Mouse (Mus musculus) embryonic facial prominence, embryonic 12.5 days (tissue): Measurements from ENCODE around the gene Dgcr2. TPM values are rescaled to one million over a fixed set of nuclear protein-coding genes. Genes with fewer than 3 reads are reported as not detected.

Experiments used
- ATAC-seq: fragments of 200-750 bp; cut with Nextera tagmentation; 2 replicates; pipeline ENCODE4 v1.8.0; 2017; ENCODE audit not compliant: insufficient number of reproducible peaks, insufficient read depth, low FRiP score, low TSS enrichment
- H3K27ac ChIP-seq: fragments of 300-500 bp; sonication (generic); 2 replicates; pipeline ENCODE4 v1.5.1; 2016; ENCODE audit warnings: mild to moderate bottlenecking
- H3K27me3 ChIP-seq: fragments of 300-500 bp; sonication (generic); 2 replicates; pipeline ENCODE4 v1.6.1; 2016; ENCODE audit warnings: mild to moderate bottlenecking, moderate library complexity
- H3K36me3 ChIP-seq: fragments of 300-500 bp; sonication (generic); 2 replicates; pipeline ENCODE4 v1.6.1; 2016; ENCODE audit warnings: mild to moderate bottlenecking
- H3K4me1 ChIP-seq: fragments of 300-500 bp; sonication (generic); 2 replicates; pipeline ENCODE4 v1.6.1; 2016
- H3K4me2 ChIP-seq: fragments of 300-500 bp; sonication (generic); replicated peaks from 2 replicates; pipeline ENCODE4 v1.6.1; 2016; ENCODE audit warnings: mild to moderate bottlenecking, moderate library complexity
- H3K4me3 ChIP-seq: fragments of 300-500 bp; sonication (generic); 2 replicates; pipeline ENCODE4 v1.5.1; 2016; ENCODE audit warnings: mild to moderate bottlenecking
- H3K9ac ChIP-seq: fragments of 300-500 bp; sonication (generic); 2 replicates; pipeline ENCODE4 v1.6.1; 2016; ENCODE audit warnings: mild to moderate bottlenecking, moderate library complexity
- H3K9me3 ChIP-seq: fragments of 300-500 bp; sonication (generic); 2 replicates; pipeline ENCODE4 v1.6.1; 2016; ENCODE audit warnings: mild to moderate bottlenecking, moderate library complexity
- WGBS: fragments of 180-500 bp; shearing (Covaris S2); methylation state at CpG from one replicate; pipeline ENCODE4 v1.1.7; 2016; 5-methylcytosine and 5-hydroxymethylcytosine counted together
- polyA plus RNA-seq: library from polyadenylated mRNA; unstranded; fragments of >200 nt; fragmentation: Nextera tagmentation; extraction: Ambion mirVana; gene quantifications from 2 replicates; pipeline ENCODE4 v1.2.1, GENCODE M21; 2016

Dgcr2 gene
- polyA plus RNA-seq, 1 experiment from 2014 or later: 105 TPM

GRCm38 (mm10) chr16:17816528-17816927 is 81.8 kb downstream of the Dgcr2 start:
- H3K4me1 ChIP-seq: peaks cover 14% of the 10 kb centered on the region
- 0 out of 2 replicates have a peak overlapping the region, but pooled peaks have one; percentile 81 for H3K4me2 ChIP-seq
- H3K4me3 ChIP-seq: no peak overlapping the region
- no peak overlapping the region for H3K9ac ChIP-seq
- ATAC-seq: no peak
- peaks cover 14% of the 10 kb centered on the region for H3K27me3 ChIP-seq
- H3K9me3 ChIP-seq: no peaks in the 10 kb centered on the region
- WGBS: 74% methylated on average over 8 of the region's 8 CpGs
- no peaks in the 10 kb centered on the region for H3K36me3 ChIP-seq
- H3K27ac ChIP-seq: no peak overlapping the region

- Histone ChIP-seq H3K9me3 (no peaks in the 10 kb centered on the region), H3K4me3 (peak overlapping the region; percentile 48), H3K4me2 (peak overlapping the region; percentile 81), H3K27ac (peak overlapping the region; percentile 17; the same call in 1 of the 2 replicates), H3K27me3 (peaks cover 14% of the 10 kb centered on the region), H3K9ac (peak overlapping the region; percentile 59), H3K4me1 (peaks cover 18% of the 10 kb centered on the region), H3K36me3 (no peaks in the 10 kb centered on the region)
- 2% methylated on average over 63 of the region's 63 CpGs for WGBS
- peak; percentile 76 for ATAC-seq
These were observed 82.7 kb downstream of the Dgcr2 start for GRCm38 (mm10) chr16:17815411-17816402.

GRCm38 (mm10) chr16:17813173-17813572 is 85.2 kb downstream of the Dgcr2 start:
- WGBS: 46% methylated on average over 4 of the region's 4 CpGs
- H3K9me3 ChIP-seq: no peaks in the 10 kb centered on the region
- no peak overlapping the region for H3K27ac ChIP-seq

GRCm38 (mm10) chr16:17812120-17812519 is 86.2 kb downstream of the Dgcr2 start:
- 8% methylated on average over 5 of the region's 5 CpGs for WGBS
- Histone ChIP-seq H3K27ac (no peak overlapping the region), H3K4me1 (peaks cover 52% of the 10 kb centered on the region)

More at GRCm38 (mm10) chr16:17813173-17813572, 85.2 kb downstream of the Dgcr2 start:
- no peak for ATAC-seq
- 0 out of 2 replicates have a peak, but pooled peaks cover 6% of the 10 kb centered on the region for H3K36me3 ChIP-seq
- no peak overlapping the region for H3K4me3 ChIP-seq
- no peak overlapping the region for H3K9ac ChIP-seq
- peaks cover 18% of the 10 kb centered on the region for H3K27me3 ChIP-seq
- H3K4me2 ChIP-seq: no peak overlapping the region
- peaks cover 42% of the 10 kb centered on the region for H3K4me1 ChIP-seq

GRCm38 (mm10) chr16:17809711-17810110 is 88.7 kb downstream of the Dgcr2 start:
- Histone ChIP-seq H3K9me3 (no peaks in the 10 kb centered on the region), H3K27me3 (peaks cover 30% of the 10 kb centered on the region; the same call in 1 of the 2 replicates), H3K36me3 (0 out of 2 replicates have a peak, but pooled peaks cover 6% of the 10 kb centered on the region), H3K9ac (no peak overlapping the region), H3K4me1 (peaks cover 61% of the 10 kb centered on the region), H3K4me2 (no peak overlapping the region), H3K4me3 (no peak overlapping the region), H3K27ac (peak overlapping the region; percentile 95)
- ATAC-seq: peak; percentile 87
- WGBS: 9% methylated on average over 7 of the region's 7 CpGs

More at GRCm38 (mm10) chr16:17812120-17812519, 86.2 kb downstream of the Dgcr2 start:
- Histone ChIP-seq H3K9ac (no peak overlapping the region), H3K27me3 (peaks cover 20% of the 10 kb centered on the region), H3K4me2 (no peak overlapping the region), H3K9me3 (no peaks in the 10 kb centered on the region), H3K36me3 (0 out of 2 replicates have a peak, but pooled peaks cover 6% of the 10 kb centered on the region), H3K4me3 (no peak overlapping the region)
- ATAC-seq: no peak

GRCm38 (mm10) chr16:17809125-17809524 is 89.2 kb downstream of the Dgcr2 start:
- Histone ChIP-seq H3K9me3 (no peaks in the 10 kb centered on the region), H3K4me1 (peaks cover 67% of the 10 kb centered on the region), H3K27ac (peak overlapping the region; percentile 95), H3K4me2 (no peak overlapping the region), H3K27me3 (peaks cover 26% of the 10 kb centered on the region; the same call in 1 of the 2 replicates), H3K36me3 (0 out of 2 replicates have a peak, but pooled peaks cover 6% of the 10 kb centered on the region), H3K9ac (no peak overlapping the region), H3K4me3 (no peak overlapping the region)
- 77% methylated on average over 4 of the region's 4 CpGs for WGBS
- ATAC-seq: no peak

GRCm38 (mm10) chr16:17807192-17808009 is 91.0 kb downstream of the Dgcr2 start:
- H3K36me3 ChIP-seq: peaks cover 18% of the 10 kb centered on the region
- peak; percentile 64; the same call in 1 of the 2 replicates for ATAC-seq
- peak overlapping the region; percentile 39 for H3K4me3 ChIP-seq
- WGBS: 3% methylated on average over 73 of the region's 73 CpGs
- peak overlapping the region; percentile 75 for H3K4me2 ChIP-seq
- H3K9me3 ChIP-seq: no peaks in the 10 kb centered on the region
- H3K27me3 ChIP-seq: peaks cover 37% of the 10 kb centered on the region
- H3K4me1 ChIP-seq: peaks cover 84% of the 10 kb centered on the region
- peak overlapping the region; percentile 75 for H3K9ac ChIP-seq
- peak overlapping the region; percentile 80 for H3K27ac ChIP-seq

GRCm38 (mm10) chr16:17806581-17807191 is 91.7 kb downstream of the Dgcr2 start:
- peaks cover 91% of the 10 kb centered on the region for H3K4me1 ChIP-seq
- ATAC-seq: no peak
- peak overlapping the region; percentile 75 for H3K4me2 ChIP-seq
- H3K9ac ChIP-seq: peak overlapping the region; percentile 75
- 4% methylated on average over 50 of the region's 50 CpGs for WGBS
- H3K27ac ChIP-seq: peak overlapping the region; percentile 80
- peak overlapping the region; percentile 39 for H3K4me3 ChIP-seq
- peaks cover 44% of the 10 kb centered on the region for H3K27me3 ChIP-seq
- no peaks in the 10 kb centered on the region for H3K9me3 ChIP-seq
- H3K36me3 ChIP-seq: peaks cover 18% of the 10 kb centered on the region

GRCm38 (mm10) chr16:17804982-17805381 is 93.4 kb downstream of the Dgcr2 start:
- peak overlapping the region; percentile 21 for H3K9ac ChIP-seq
- peak overlapping the region; percentile 29; the same call in 1 of the 2 replicates for H3K4me3 ChIP-seq
- H3K27ac ChIP-seq: no peak overlapping the region
- WGBS: 27% methylated on average over 7 of the region's 7 CpGs
- H3K4me2 ChIP-seq: peak overlapping the region; percentile 47
- peaks cover 97% of the 10 kb centered on the region for H3K4me1 ChIP-seq
- peaks cover 51% of the 10 kb centered on the region for H3K27me3 ChIP-seq
- H3K36me3 ChIP-seq: peaks cover 18% of the 10 kb centered on the region
- no peaks in the 10 kb centered on the region for H3K9me3 ChIP-seq
- ATAC-seq: no peak

- H3K4me1 ChIP-seq: peaks cover 97% of the 10 kb centered on the region
- ATAC-seq: no peak
- peak overlapping the region; percentile 29 for H3K4me3 ChIP-seq
- H3K36me3 ChIP-seq: peaks cover 18% of the 10 kb centered on the region
- H3K9me3 ChIP-seq: no peaks in the 10 kb centered on the region
- H3K27ac ChIP-seq: no peak overlapping the region
- H3K9ac ChIP-seq: peak overlapping the region; percentile 21
- peak overlapping the region; percentile 47 for H3K4me2 ChIP-seq
- H3K27me3 ChIP-seq: peaks cover 53% of the 10 kb centered on the region
- WGBS: 5% methylated on average over 33 of the region's 33 CpGs
These were observed 93.9 kb downstream of the Dgcr2 start for GRCm38 (mm10) chr16:17804449-17804912.
